Mouse (Mus musculus): ENCODE measurements around the gene Pak1ip1. TPM values are rescaled to one million over a fixed set of nuclear protein-coding genes. Genes with fewer than 3 reads are reported as not detected.
A peak's percentile ranks its signal among the peaks of the same experiment; 100 is the strongest.

Gene Pak1ip1
- polyA plus RNA-seq, 1 experiment from 2014 or later = 45.8 TPM

- H3K9ac ChIP-seq (replicated peaks) = no peak overlapping the region
- H3K4me1 ChIP-seq (ENCODE audit: insufficient read depth) = peaks cover 14% of the 10 kb centered on the region
- no peak for DNase-seq
- no peak for ATAC-seq
- TF ChIP-seq EP300 (IDR thresholded peaks at IDR 0.05; ENCODE audit: low read depth) (no peak), CTCF (IDR thresholded peaks at IDR 0.05; ENCODE audit: low read depth) (no peak)
- WGBS (ENCODE audit: insufficient replicate concordance) = 74% methylated on average over 4 of the region's 4 CpGs
- H3K27ac ChIP-seq (ENCODE audit: low read depth) = no peak overlapping the region
- H3K4me3 ChIP-seq (ENCODE audit: low read depth, low read length) = no peak overlapping the region
- no peak overlapping the region for H3K4me2 ChIP-seq (ENCODE audit: low read depth, low read length)
- H3K36me3 ChIP-seq (replicated peaks; ENCODE audit: insufficient read depth, low read length) = no peaks in the 10 kb centered on the region
- H3K27me3 ChIP-seq (ENCODE audit: insufficient read depth, low read length) = no peaks in the 10 kb centered on the region
- H3K9me3 ChIP-seq (ENCODE audit: low read length) = no peaks in the 10 kb centered on the region
These were observed 30.9 kb upstream of the Pak1ip1 start for GRCm38 (mm10) chr13:40969761-40970390.

- H3K36me3 ChIP-seq (replicated peaks; ENCODE audit: insufficient read depth, low read length) = no peaks in the 10 kb centered on the region
- WGBS (ENCODE audit: insufficient replicate concordance) = 53% methylated on average over 5 of the region's 5 CpGs
These were observed 29.6 kb upstream of the Pak1ip1 start for GRCm38 (mm10) chr13:40971261-40971660.

GRCm38 (mm10) chr13:40971831-40972230 is 29.0 kb upstream of the Pak1ip1 start:
- no peak overlapping the region for H3K4me2 ChIP-seq (ENCODE audit: low read depth, low read length)

More at GRCm38 (mm10) chr13:40971261-40971660, 29.6 kb upstream of the Pak1ip1 start:
- Histone ChIP-seq H3K27ac (ENCODE audit: low read depth) (peak overlapping the region; percentile 60), H3K4me3 (ENCODE audit: low read depth, low read length) (no peak overlapping the region), H3K4me1 (ENCODE audit: insufficient read depth) (peaks cover 14% of the 10 kb centered on the region), H3K4me2 (ENCODE audit: low read depth, low read length) (no peak overlapping the region; the same call in 1 of the 2 replicates), H3K9ac (replicated peaks) (no peak overlapping the region), H3K27me3 (ENCODE audit: insufficient read depth, low read length) (no peaks in the 10 kb centered on the region), H3K9me3 (ENCODE audit: low read length) (no peaks in the 10 kb centered on the region)
- ATAC-seq = peak; percentile 90
- DNase-seq = peak; percentile 47
- TF ChIP-seq CTCF (IDR thresholded peaks at IDR 0.05; ENCODE audit: low read depth) = no peak
- peak; percentile 87 for TF ChIP-seq EP300 (IDR thresholded peaks at IDR 0.05; ENCODE audit: low read depth)

DNA sequence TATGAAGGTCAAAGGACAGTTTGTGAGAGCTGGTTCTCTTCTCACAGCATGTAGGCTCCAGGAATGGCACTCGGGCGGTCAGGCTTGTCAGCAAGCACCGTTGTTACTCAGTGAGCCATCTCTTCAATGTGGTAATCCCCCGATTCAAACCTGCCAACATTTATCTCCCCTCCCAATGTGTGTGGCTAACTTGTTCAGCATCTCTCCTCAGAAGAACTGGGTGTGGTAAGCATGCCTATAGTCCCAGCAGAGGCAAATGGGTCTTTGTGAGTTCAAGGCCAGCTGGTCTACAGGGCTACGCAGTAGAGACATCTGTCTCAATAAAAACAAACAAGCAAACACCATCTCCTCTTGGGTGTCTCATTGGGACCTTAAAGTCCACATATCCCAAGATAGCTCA is 27.8 kb upstream of the Pak1ip1 start:
- no peak overlapping the region for H3K9ac ChIP-seq (replicated peaks)
- ATAC-seq = no peak
- 81% methylated on average over 5 of the region's 5 CpGs for WGBS (ENCODE audit: insufficient replicate concordance)
- H3K9me3 ChIP-seq (ENCODE audit: low read length) = no peaks in the 10 kb centered on the region
- no peaks in the 10 kb centered on the region for H3K36me3 ChIP-seq (replicated peaks; ENCODE audit: insufficient read depth, low read length)
- no peaks in the 10 kb centered on the region for H3K27me3 ChIP-seq (ENCODE audit: insufficient read depth, low read length)
- no peak for DNase-seq
- no peak for TF ChIP-seq CTCF (IDR thresholded peaks at IDR 0.05; ENCODE audit: low read depth)
- no peak for TF ChIP-seq EP300 (IDR thresholded peaks at IDR 0.05; ENCODE audit: low read depth)
- H3K4me3 ChIP-seq (ENCODE audit: low read depth, low read length) = no peak overlapping the region
- H3K27ac ChIP-seq (ENCODE audit: low read depth) = no peak overlapping the region
- no peak overlapping the region for H3K4me2 ChIP-seq (ENCODE audit: low read depth, low read length)
- H3K4me1 ChIP-seq (ENCODE audit: insufficient read depth) = peaks cover 14% of the 10 kb centered on the region

More at GRCm38 (mm10) chr13:40971831-40972230, 29.0 kb upstream of the Pak1ip1 start:
- Histone ChIP-seq H3K9me3 (ENCODE audit: low read length) (no peaks in the 10 kb centered on the region), H3K9ac (replicated peaks) (no peak overlapping the region), H3K4me3 (ENCODE audit: low read depth, low read length) (no peak overlapping the region), H3K27me3 (ENCODE audit: insufficient read depth, low read length) (no peaks in the 10 kb centered on the region), H3K4me1 (ENCODE audit: insufficient read depth) (peaks cover 14% of the 10 kb centered on the region), H3K36me3 (replicated peaks; ENCODE audit: insufficient read depth, low read length) (no peaks in the 10 kb centered on the region), H3K27ac (ENCODE audit: low read depth) (peak overlapping the region; percentile 44; the same call in 1 of the 2 replicates)
- TF ChIP-seq CTCF (IDR thresholded peaks at IDR 0.05; ENCODE audit: low read depth) (no peak), EP300 (IDR thresholded peaks at IDR 0.05; ENCODE audit: low read depth) (no peak)
- DNase-seq (peak; percentile 42), ATAC-seq (peak; percentile 60)
- 81% methylated on average over 2 of the region's 2 CpGs for WGBS (ENCODE audit: insufficient replicate concordance)

DNA sequence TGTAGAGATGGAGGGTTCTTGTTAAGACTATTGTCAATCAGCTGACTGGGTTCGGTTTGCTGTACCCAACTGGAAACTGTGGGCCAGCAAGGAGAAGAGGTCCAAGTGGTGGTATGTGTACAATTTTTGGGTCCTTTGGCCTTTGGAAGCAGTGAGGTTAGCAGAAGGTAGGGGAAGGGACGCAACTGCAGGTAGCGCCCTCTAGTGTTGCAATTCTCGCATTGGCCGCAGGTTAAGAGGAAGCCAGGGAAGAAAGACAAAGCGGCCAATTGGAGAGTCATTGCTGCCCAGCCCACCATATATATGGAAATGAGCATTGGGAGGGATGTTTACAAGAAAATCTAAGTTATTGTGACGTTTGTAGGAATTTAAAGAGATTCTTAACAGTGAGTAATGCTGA is 23.2 kb upstream of the Pak1ip1 start:
- DNase-seq (peak; percentile 76), ATAC-seq (peak; percentile 72)
- WGBS (ENCODE audit: insufficient replicate concordance) = 23% methylated on average over 7 of the region's 7 CpGs
- Histone ChIP-seq H3K4me3 (ENCODE audit: low read depth, low read length) (no peak overlapping the region), H3K9me3 (ENCODE audit: low read length) (no peaks in the 10 kb centered on the region), H3K4me1 (ENCODE audit: insufficient read depth) (peaks cover 6% of the 10 kb centered on the region), H3K9ac (replicated peaks) (no peak overlapping the region), H3K4me2 (ENCODE audit: low read depth, low read length) (no peak overlapping the region), H3K27ac (ENCODE audit: low read depth) (no peak overlapping the region), H3K36me3 (replicated peaks; ENCODE audit: insufficient read depth, low read length) (no peaks in the 10 kb centered on the region), H3K27me3 (ENCODE audit: insufficient read depth, low read length) (no peaks in the 10 kb centered on the region)
- no peak for TF ChIP-seq EP300 (IDR thresholded peaks at IDR 0.05; ENCODE audit: low read depth)
- peak; percentile 89 for TF ChIP-seq CTCF (IDR thresholded peaks at IDR 0.05; ENCODE audit: low read depth)

GRCm38 (mm10) chr13:40978652-40979051 is 22.2 kb upstream of the Pak1ip1 start:
- H3K4me3 ChIP-seq (ENCODE audit: low read depth, low read length) = no peak overlapping the region
- H3K36me3 ChIP-seq (replicated peaks; ENCODE audit: insufficient read depth, low read length) = no peaks in the 10 kb centered on the region
- H3K4me2 ChIP-seq (ENCODE audit: low read depth, low read length) = no peak overlapping the region
- no peak for TF ChIP-seq CTCF (IDR thresholded peaks at IDR 0.05; ENCODE audit: low read depth)
- TF ChIP-seq EP300 (IDR thresholded peaks at IDR 0.05; ENCODE audit: low read depth) = 0 out of 2 replicates have a peak, but pooled peaks have one; percentile 36
- WGBS (ENCODE audit: insufficient replicate concordance) = 28% methylated on average over 4 of the region's 4 CpGs
- no peaks in the 10 kb centered on the region for H3K9me3 ChIP-seq (ENCODE audit: low read length)
- H3K27ac ChIP-seq (ENCODE audit: low read depth) = peak overlapping the region; percentile 23; the same call in 1 of the 2 replicates
- no peak overlapping the region for H3K9ac ChIP-seq (replicated peaks)
- DNase-seq = no peak
- no peaks in the 10 kb centered on the region for H3K27me3 ChIP-seq (ENCODE audit: insufficient read depth, low read length)
- H3K4me1 ChIP-seq (ENCODE audit: insufficient read depth) = peaks cover 6% of the 10 kb centered on the region
- no peak for ATAC-seq
